Mouse (Mus musculus) mouse trophoblast stem cell (cell line): ENCODE results near the gene Tmem120b.

Experiments used
- in situ Hi-C, 2 experiments: fragments of 300-500 bp; cut with MseI, MboI; formaldehyde crosslinking; loops; 2 replicates in 1 of 2; 3 replicates in 1 of 2; pipeline ENCODE4 v1.15.1; 2025

Gene Tmem120b

DNA sequence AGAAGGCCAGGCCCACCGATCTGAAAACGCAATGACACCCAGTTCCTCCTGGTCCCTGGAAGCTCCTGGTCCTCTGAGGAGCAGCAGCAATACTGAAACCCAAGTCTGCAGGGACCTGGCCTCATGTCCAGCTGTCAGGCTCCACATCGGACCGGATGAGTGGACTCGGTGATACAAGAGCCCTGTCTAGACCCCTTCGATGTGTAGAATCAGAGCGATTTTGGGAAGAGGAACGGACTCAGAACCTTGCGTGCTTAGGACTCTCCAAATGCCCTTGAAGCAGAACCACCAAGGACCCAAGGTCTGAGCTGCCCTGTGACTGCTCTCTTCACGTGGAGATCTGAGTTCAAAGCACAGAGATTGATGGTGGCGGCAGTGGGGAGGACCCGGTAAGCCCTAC is at the start of gene Tmem120b:
Tmem120b (plus strand) TSS at position 301 of the 400 bp plus-strand sequence.
- in situ Hi-C loops = loop anchor here (5.0 to 10.0 kb wide), 2 partner anchors 47 to 104 kb away; no protein-coding TSS in a partner anchor

DNA sequence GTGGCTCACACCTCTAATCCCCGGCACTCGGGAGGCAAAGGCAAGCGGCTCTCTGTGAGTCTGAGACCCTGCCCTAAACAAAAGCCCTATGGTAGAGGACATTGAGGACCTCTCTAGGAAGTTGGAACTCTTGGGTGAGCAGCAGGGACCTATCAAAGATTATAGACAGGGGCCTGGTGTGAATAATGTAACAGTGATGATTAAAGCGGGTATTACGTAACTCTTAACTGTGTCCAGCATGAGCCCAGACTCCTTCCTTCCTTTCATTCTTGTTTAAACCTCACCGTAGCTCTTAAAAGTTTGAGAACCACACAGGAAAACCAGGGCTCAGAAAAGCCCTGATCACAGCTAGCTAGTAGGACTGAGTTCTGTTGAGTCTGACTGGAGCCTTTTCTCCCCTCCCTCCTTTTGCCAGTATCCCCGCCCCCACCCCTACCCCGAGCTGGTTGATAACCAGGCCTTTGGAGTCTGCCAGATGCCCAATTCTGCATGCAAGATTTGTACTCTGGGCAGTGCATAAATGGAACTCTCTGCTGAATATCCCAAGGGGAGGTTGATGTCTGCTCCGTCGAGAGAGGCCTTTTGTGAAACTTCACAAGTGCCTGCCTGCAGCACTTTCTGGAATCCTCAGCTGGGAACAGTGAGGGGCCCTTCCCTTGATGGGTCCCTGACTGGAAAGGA is 48.7 kb upstream of the Tmem120b start:
- in situ Hi-C loops = no loop called here

DNA sequence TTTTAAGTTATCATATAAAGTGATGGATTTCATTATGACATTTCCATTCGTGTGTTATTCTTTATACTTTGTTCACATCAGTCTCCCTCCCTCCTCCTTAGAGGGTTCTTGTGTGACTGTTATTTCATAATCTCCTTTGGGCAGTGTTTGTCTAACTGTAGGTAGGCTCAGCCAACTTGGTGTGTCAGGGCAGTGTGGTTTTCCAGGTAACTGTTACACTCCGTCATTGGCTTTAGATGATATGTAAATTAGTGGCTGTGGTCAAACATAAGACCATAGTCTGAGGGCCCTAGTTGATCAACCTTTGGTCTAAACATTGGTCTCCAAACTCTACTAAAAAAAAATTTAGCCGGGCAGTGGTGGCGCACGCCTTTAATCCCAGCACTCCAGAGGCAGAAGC is 47.8 kb upstream of the Tmem120b start:
- in situ Hi-C loops = no loop called here

DNA sequence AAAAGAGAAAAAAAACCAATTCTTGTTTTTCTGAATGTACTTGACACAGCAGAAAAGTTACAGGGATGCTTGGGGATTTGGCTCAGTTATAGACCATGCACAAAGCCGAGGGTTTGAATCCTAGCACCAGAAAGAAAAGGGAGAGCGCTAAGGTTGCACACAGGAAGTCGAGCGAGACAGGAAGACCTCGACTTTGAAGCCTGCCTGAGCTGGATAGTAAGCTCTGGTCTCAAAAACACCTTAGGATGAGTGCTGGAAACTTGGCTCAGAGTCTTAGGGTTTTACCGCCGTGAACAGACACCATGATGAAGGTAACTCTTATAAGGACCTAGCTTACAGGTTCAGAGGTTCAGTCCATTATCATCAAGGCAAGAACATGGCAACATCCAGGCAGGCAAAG is 46.8 kb upstream of the Tmem120b start:
- in situ Hi-C loops = no loop called here

GRCm38 (mm10) chr5:123023049-123023448 is 45.2 kb upstream of the Tmem120b start:
- in situ Hi-C loops = no loop called here

DNA sequence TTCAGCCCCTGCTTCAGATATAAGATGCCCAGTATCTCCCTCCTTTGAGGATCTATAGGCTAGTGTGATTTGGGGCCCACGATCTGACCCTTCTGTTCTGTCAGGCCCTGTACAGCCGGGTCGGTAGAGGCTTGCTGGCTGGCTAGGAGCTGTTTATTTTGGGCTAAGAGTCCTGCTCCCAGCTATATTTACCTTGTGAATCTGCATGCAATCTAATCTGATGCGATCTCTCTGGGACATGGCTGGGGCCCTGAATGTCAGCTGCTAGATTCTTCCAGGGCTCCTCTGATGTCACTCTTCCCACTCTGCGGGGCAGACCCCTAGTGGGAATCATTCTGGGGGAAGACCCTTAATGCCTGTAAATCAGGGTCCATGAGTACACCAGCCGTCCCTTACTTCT is 43.9 kb upstream of the Tmem120b start:
- in situ Hi-C loops = no loop called here

DNA sequence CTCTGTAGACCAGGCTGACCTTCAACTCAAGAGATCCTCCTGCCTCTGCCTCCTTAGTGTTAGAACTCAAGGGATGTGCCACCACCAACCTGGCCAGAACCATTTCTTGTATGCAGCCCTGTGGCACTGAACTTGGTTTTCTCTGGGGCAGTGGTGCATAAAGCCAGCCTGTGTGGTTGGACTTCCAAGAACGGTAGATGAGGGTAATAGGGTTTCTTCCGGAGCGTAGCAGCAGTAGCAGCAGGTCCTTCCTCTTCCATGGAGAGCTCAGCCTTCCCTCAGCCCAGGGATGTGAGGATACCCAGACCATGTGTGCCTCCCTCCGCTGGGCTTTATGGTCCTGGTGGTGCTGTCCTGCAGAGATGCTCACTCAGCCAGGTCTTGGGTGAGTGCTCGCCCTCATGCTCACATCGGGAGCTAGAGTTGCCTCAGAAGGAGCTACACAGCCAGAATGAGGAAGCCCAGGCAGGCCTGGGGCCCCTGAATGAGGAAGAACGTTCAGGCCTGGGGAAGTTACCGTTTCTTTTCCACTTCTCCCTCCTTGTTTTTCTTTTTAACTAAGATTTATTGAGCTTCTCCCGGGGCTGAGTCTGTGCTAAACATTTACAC is 43.1 kb upstream of the Tmem120b start:
- in situ Hi-C loops = no loop called here

DNA sequence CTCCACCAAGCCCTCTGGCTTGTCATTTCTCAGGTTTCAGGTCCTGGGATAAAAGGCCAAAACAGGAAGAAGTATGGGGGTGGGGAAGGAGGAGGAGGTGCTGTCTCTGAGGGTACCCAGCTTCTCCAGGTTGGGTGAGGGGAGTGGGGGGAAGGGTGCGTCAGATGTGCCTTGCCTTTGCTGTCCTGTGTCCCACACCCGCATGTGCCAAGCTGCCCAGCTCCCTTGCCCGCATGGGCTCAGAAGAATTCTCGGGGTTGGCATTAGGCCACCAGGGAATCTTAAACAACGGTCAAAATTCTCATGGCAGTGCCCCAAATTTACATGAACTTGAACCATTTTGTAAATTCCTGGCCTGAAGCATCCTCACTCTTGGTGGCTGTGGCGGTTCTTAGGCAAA is 41.8 kb upstream of the Tmem120b start:
- in situ Hi-C loops = no loop called here

DNA sequence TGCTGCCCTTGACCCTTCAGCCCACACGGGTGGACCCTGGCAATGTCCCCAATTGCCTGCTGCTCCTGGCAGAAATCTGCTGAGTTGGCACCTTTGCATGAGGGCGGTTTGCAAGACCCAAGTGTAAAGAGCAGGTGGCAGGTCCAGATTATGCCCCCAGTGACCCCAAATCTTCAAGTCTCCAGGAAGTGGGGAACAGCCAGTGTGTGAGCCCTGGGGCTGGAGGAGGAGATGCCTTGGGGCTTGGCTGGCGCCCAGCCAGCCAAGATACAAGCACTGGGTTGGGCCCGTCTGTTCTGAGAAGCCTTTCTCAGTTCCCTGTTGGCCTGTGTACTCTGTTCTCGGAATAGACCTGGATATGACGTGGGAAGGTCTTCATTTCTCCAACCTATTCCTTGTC is 40.8 kb upstream of the Tmem120b start:
- in situ Hi-C loops = no loop called here

DNA sequence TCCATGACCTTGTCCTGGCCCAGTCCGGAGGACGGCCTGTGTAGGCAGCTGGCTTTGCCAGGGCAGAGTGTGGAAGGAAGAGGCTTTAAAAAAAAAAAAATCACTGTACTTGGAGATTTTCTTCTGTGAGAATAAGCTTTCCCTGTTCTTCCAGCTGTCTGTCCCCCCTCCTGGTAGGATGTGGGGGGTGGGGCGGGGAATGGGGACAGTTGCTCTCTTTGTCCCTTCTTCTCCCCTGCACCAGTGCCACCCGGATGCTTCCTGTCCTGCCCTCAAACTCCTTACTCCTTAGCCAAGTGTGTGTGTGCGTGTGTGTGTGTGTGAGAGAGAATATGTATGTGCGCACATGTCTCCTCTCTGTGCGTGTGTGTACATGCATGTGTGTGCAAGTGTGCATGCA is 38.5 kb upstream of the Tmem120b start:
- in situ Hi-C loops = no loop called here

DNA sequence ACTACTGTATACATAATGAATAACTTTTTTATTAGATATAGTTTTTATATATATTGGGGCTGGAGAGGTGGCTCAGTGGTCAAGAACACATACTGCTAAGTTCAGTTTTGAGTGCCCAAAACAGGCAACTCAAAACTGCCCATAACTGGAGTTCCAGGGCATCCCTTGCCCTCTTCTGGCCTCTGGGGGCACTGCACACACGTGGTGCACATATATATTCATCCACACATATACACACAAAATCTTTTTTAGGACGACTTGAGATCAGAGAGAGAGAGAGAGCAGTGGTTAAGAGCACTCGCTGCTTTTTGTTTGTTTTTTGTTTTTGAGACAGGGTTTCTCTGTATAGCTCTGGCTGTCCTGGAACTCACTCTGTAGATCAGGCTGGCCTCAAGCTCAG is 36.9 kb upstream of the Tmem120b start:
- in situ Hi-C loops = no loop called here

GRCm38 (mm10) chr5:123033646-123034160 is 34.5 kb upstream of the Tmem120b start:
- in situ Hi-C loops = no loop called here

- in situ Hi-C loops = no loop called here
These were observed 33.1 kb upstream of the Tmem120b start for GRCm38 (mm10) chr5:123035089-123035488.

DNA sequence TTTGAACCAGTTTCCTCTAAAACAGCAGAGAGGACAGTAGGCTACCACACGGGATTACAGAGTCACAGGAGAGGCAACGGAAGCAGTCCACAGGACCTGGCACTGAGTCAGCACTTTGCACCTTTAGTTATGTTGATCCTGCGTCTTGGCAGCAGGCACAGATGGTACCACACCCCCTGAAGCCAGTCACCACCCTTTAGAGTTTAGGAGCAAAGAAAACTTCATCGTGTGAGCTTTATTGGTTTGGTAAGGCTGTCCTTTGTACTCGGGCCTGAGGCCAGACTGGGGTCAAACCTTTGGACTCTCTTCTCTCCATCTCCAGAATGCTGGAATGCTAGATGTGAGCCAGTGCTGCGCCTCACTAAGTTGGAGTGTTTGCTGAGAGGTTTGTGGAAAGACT is 32.7 kb upstream of the Tmem120b start:
- in situ Hi-C loops = no loop called here

- in situ Hi-C loops = no loop called here
These were observed 30.1 kb upstream of the Tmem120b start for GRCm38 (mm10) chr5:123038115-123038514.

- in situ Hi-C loops = no loop called here
These were observed 29.0 kb upstream of the Tmem120b start for GRCm38 (mm10) chr5:123039120-123039752.

GRCm38 (mm10) chr5:123040796-123041195 is 27.4 kb upstream of the Tmem120b start:
- in situ Hi-C loops = no loop called here

DNA sequence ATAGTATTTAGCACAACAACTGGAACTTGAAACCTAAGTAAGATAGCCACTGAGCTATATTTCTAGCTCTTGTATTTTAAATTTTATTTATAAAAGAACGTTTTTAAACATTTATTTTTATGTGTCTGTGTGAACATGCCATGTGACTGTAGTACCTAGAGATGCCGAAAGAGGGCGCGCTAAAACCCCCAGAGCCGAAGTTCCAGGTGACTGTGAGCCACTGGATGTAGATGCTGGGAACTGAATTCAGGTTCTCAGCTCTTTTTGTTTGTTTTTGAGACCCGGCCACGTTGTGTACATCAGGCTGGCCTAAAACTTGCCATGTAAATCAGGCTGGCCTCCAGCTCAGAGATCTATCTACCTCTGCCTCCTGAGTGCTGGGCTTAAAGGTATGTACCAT is 24.4 kb upstream of the Tmem120b start:
- in situ Hi-C loops = no loop called here

DNA sequence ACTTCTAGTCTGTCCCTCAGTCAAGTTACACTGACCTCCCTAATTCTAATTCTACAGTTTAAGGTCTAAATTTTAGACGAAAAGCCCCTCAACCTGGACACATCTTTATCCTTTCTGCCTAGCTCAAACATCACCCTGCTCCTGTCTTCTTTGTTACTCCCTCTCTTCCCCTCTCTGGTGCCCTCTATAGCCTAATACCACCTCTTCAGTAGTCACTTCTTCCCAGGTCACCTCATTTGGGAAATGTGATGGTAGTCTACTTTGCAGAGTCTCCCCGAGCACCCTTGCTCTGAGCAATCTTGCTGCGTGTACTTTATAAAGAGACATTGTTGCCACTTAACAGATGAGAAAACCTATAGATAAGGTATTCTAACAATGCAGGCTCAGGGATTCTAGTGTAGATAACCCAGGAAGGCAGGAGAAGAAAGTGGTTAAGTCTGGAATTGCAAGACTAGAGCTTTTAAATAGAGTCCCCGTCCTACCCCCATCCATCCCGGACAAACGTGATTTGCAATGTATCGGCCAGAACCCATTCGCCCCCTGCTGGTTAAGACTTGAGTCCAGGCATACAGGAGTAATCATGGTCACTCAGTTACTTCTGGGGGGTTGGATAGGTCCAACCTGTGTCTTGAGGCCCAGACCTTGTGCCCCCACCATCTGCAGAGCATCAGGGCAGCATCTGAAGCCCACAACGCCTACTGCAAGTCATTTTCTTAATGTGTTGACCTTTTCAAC is 22.5 kb upstream of the Tmem120b start:
- in situ Hi-C loops = no loop called here

DNA sequence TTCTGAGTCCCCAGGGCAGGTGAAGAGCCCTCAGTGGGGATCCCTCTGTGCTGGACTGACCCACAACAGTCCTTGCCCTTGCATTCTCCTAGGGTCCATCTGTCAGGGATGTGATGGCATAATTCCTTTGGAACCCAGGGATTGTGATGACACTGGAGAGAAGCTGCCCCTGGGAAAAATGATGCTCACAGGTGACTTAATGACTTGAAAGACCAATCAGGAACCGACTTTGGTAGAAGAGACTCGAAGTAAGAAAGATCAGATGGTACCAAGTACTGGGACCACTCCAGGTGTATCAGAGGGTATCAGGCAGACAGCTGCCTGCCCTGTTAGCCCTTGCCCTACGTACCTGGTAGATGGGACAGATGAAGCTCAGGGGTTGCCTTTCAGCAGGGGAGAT is 21.3 kb upstream of the Tmem120b start, which contains the start of gene Morn3:
Morn3 (minus strand) TSS at position 101 of the 400 bp plus-strand sequence.
- in situ Hi-C loops = no loop called here

GRCm38 (mm10) chr5:123049271-123049670 is 18.9 kb upstream of the Tmem120b start:
- in situ Hi-C loops = no loop called here

- in situ Hi-C loops = no loop called here
These were observed 17.3 kb upstream of the Tmem120b start for GRCm38 (mm10) chr5:123050918-123051317.
